Mouse (Mus musculus) midbrain, embryonic 13.5 days (tissue): ENCODE data around the gene Krt75. TPM values are rescaled to one million over a fixed set of nuclear protein-coding genes. Genes with fewer than 3 reads are reported as not detected.
"Not testable (repeated sequence)": the region's sequence is repeated elsewhere in the genome, so short reads cannot be mapped to it uniquely, and the experiment has no call there.

Experiments used
- ATAC-seq: fragments of 200-750 bp; cut with Nextera tagmentation; 2 replicates; pipeline ENCODE4 v1.8.0; 2017; ENCODE audit warnings: mild to moderate bottlenecking, moderate TSS enrichment, moderate library complexity
- H3K27ac ChIP-seq: fragments of 300-500 bp; sonication (generic); 2 replicates; pipeline ENCODE4 v1.5.1; 2015; ENCODE audit warnings: inconsistent platforms, mild to moderate bottlenecking, moderate library complexity
- H3K27me3 ChIP-seq: fragments of 300-500 bp; sonication (generic); 2 replicates; pipeline ENCODE4 v1.6.1; 2015; ENCODE audit warnings: mild to moderate bottlenecking, inconsistent platforms
- H3K36me3 ChIP-seq: fragments of 300-500 bp; sonication (generic); 2 replicates; pipeline ENCODE4 v1.6.1; 2015; ENCODE audit warnings: mild to moderate bottlenecking, inconsistent platforms
- H3K4me1 ChIP-seq: fragments of 300-500 bp; sonication (generic); replicated peaks from 2 replicates; pipeline ENCODE4 v1.6.1; 2015; ENCODE audit warnings: inconsistent platforms
- H3K4me2 ChIP-seq: fragments of 300-500 bp; sonication (generic); replicated peaks from 2 replicates; pipeline ENCODE4 v1.6.1; 2015; ENCODE audit warnings: moderate library complexity, mild to moderate bottlenecking, inconsistent platforms
- H3K4me3 ChIP-seq: fragments of 300-500 bp; sonication (generic); replicated peaks from 2 replicates; pipeline ENCODE4 v1.5.1; 2015; ENCODE audit warnings: mild to moderate bottlenecking, inconsistent platforms
- H3K9ac ChIP-seq: fragments of 300-500 bp; sonication (generic); replicated peaks from 2 replicates; pipeline ENCODE4 v1.6.1; 2015; ENCODE audit warnings: mild to moderate bottlenecking, inconsistent platforms
- H3K9me3 ChIP-seq: fragments of 300-500 bp; sonication (generic); 2 replicates; pipeline ENCODE4 v1.6.1; 2016; ENCODE audit warnings: mild to moderate bottlenecking, inconsistent platforms
- WGBS: fragments of 180-500 bp; shearing (Covaris S2); methylation state at CpG from one replicate; pipeline ENCODE4 v1.1.7; 2015; 5-methylcytosine and 5-hydroxymethylcytosine counted together
- polyA plus RNA-seq: library from polyadenylated mRNA; unstranded; fragments of >200 nt; fragmentation: Nextera tagmentation; extraction: Ambion mirVana; gene quantifications from 2 replicates; pipeline ENCODE4 v1.2.1, GENCODE M21; 2015

The Krt75 gene
- polyA plus RNA-seq, 1 experiment from 2014 or later: 0.11 TPM

DNA sequence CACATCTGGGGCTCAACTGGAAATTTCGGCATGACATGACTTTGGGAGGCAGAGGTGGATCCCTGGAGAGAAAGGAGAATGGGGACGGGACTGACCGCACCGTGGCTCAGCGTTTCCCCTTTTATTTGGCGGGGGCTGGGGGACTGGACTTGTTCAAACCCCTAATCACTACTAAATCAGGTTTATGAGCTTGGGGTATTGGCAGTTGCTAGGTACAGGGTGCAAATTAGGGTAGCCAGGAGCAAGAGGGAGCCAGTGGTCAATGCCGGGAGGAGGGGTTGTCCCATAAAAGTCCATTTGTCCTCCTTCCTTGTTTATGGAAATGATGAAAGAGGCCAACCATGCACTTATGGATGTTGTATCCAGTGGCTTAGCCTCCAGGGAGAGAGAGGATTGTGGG lies 23.1 kb downstream of the Krt75 start, which contains the start of gene Krt82:
Gene Krt82 (minus strand): TSS at position 101 of the 400 bp plus-strand sequence.
- no peaks in the 10 kb centered on the region for H3K9me3 ChIP-seq
- peaks cover 10% of the 10 kb centered on the region for H3K4me1 ChIP-seq
- no peak within 1 kb of the TSS for H3K4me2 ChIP-seq
- peaks cover 11% of the 10 kb centered on the region; the same call in 1 of the 2 replicates for H3K27me3 ChIP-seq
- H3K9ac ChIP-seq: no peak within 1 kb of the TSS
- no peak within 1 kb of the TSS for H3K4me3 ChIP-seq
- 80% methylated on average over 7 of the region's 7 CpGs for WGBS
- ATAC-seq: no peak
- no peak within 1 kb of the TSS for H3K27ac ChIP-seq
- H3K36me3 ChIP-seq: no peaks in the 10 kb centered on the region

DNA sequence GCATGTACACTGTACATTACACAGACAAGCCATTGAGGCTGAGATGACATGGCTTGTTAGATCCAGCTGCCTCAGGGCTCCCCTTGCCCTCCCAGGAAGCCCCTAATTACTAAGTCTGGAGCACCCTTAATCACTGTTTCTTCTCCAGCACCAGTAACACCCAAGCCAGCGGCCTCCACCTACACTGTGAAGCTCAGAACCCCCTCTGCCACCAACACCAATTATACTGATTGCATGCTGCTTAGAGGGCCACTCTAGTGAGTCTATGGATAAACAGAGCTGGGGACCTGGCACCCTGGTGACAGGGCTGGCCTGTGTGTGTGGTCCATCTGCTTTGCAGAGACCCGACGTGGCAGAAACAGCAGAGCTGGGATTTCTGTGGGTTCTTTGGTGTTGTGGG lies 29.2 kb downstream of the Krt75 start:
- WGBS: 62% methylated on average over 3 of the region's 3 CpGs
- no peak overlapping the region for H3K4me3 ChIP-seq
- H3K27ac ChIP-seq: no peak overlapping the region
- no peak overlapping the region for H3K4me2 ChIP-seq
- no peak overlapping the region for H3K9ac ChIP-seq
- no peak for ATAC-seq
- no peaks in the 10 kb centered on the region for H3K4me1 ChIP-seq
- H3K36me3 ChIP-seq: no peaks in the 10 kb centered on the region
- no peaks in the 10 kb centered on the region for H3K9me3 ChIP-seq
- H3K27me3 ChIP-seq: no peaks in the 10 kb centered on the region

DNA sequence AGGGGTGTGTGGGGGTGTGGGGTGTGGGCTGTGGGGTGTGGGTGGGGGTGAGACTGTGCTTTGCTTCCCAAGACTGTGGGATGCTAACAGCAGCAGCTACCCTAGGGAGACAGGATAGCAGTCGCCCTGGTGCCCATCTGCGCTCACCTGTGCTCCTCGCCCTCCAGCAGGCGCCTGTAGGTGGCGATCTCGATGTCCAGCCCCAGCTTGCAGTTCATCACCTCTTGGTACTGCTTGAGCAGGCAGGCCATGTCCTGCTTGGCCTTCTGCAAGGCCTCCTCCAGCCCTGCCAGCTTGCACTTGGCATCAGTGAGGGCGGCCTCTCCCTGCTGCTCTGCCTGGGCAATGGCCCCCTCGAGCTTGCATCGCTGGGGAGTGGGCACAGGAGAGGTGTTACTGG lies 31.2 kb downstream of the Krt75 start:
- no peak for ATAC-seq
- H3K9ac ChIP-seq: no peak overlapping the region
- 68% methylated on average over 9 of the region's 9 CpGs for WGBS
- no peaks in the 10 kb centered on the region for H3K4me1 ChIP-seq
- H3K4me2 ChIP-seq: no peak overlapping the region
- H3K9me3 ChIP-seq: no peaks in the 10 kb centered on the region
- no peak overlapping the region for H3K4me3 ChIP-seq
- no peaks in the 10 kb centered on the region for H3K36me3 ChIP-seq
- no peak overlapping the region for H3K27ac ChIP-seq
- no peaks in the 10 kb centered on the region for H3K27me3 ChIP-seq

DNA sequence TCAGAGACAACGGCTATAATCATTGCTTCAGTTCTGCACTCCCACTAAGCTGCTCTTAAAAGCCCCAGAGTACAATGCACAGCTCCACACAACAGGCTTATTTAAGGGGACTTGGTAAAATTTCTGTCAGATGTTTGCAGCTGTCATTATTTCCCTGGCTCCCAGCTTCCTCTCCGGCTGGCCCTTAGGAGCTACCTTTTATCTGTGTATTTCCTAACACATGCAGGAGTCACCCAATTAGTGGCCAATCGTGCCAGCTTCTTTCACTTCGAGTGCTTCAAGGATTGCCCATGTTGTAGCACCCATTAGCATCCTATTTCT lies 35.2 kb downstream of the Krt75 start:
- H3K36me3 ChIP-seq: no peaks in the 10 kb centered on the region

DNA sequence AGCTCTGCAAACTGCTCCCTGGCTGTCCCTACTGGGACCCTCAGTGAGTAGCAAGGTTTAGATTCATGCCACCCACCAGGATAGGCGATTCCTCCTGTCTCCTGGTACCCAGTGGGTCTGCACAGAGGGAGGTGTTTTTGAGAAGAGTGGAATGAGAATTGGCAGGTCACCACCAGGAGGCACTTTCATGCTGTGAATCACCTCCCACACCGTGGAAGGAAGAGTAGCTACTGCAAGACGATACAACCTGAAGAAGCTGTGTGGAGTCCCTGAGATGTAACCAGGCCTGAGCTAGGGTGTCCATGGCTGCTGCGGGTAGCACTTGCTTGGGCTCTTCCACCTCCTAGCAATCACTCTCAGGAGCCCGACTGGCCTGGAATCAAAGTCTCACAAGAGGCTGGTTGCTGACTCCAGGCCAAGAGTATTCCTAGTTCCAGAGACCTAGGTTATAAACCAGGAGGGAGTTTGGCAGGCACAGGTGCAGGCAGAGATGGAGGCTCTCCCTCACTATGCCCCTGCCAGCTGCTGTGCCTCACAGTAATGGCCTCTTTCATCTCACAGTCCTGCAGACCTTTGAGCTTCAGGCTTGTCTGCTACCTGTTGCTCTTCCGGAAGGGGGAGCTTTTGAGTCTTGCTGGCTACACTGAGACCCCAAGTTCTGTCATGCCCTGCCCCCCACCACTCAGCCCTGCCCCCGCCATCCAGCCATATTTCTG lies 35.7 kb downstream of the Krt75 start:
- Histone ChIP-seq H3K9me3 (no peaks in the 10 kb centered on the region), H3K9ac (no peak overlapping the region), H3K4me3 (no peak overlapping the region), H3K27me3 (no peaks in the 10 kb centered on the region), H3K36me3 (no peaks in the 10 kb centered on the region), H3K4me1 (0 out of 2 replicates have a peak, but pooled peaks cover 5% of the 10 kb centered on the region), H3K27ac (no peak overlapping the region), H3K4me2 (no peak overlapping the region)
- no peak for ATAC-seq
- 49% methylated on average over 7 of the region's 7 CpGs for WGBS

More for the DNA sequence above, 35.2 kb downstream of the Krt75 start:
- Histone ChIP-seq H3K4me3 (no peak overlapping the region), H3K4me1 (0 out of 2 replicates have a peak, but pooled peaks cover 5% of the 10 kb centered on the region), H3K4me2 (no peak overlapping the region), H3K27ac (no peak overlapping the region), H3K9me3 (no peaks in the 10 kb centered on the region), H3K27me3 (no peaks in the 10 kb centered on the region), H3K9ac (no peak overlapping the region)
- no peak for ATAC-seq
- 68% methylated on average over 4 of the region's 4 CpGs for WGBS

DNA sequence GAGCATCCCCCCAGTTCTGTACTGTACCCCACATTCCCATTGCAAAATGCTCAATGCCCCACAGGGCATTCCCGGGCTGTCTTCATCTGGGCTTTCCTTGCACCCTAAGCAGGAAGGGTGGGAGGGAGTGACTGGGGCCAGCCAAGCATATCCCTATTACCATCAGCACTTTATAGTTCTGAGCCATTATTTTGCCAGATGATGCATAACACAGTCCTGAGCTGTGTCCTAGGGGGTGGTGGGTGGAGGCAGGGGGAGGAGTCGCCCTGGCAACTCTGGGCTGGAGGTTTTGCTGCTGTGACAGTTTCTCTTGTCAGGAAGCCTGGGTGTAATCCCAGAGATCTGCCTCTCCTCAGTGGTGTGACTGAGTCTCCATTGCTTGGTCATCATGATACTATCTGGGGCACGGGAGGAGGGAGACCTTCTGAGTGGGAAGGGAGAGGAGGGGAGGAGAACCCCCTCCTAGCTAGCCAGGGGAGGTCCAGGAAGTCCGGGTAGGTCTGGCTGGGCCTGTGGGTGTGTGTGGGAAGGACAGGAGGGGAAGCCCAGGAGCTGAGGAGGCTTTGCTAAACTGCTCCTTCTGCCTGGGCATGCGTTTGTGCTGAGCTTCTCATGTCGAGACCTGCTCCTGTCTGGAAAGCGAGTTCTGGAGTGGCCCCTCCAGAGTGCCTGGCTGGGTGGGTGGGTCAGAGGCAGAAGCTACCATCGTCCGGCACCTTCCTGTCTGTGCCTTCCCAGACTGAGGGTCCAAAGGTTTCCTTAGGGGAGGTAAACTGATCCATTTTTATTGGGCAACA lies 37.5 kb downstream of the Krt75 start:
- Histone ChIP-seq H3K36me3 (no peaks in the 10 kb centered on the region), H3K4me2 (no peak overlapping the region), H3K9ac (no peak overlapping the region), H3K27me3 (no peaks in the 10 kb centered on the region), H3K4me1 (0 out of 2 replicates have a peak, but pooled peaks cover 5% of the 10 kb centered on the region), H3K27ac (no peak overlapping the region), H3K4me3 (no peak overlapping the region), H3K9me3 (no peaks in the 10 kb centered on the region)
- ATAC-seq: no peak
- WGBS: 67% methylated on average over 9 of the region's 9 CpGs

DNA sequence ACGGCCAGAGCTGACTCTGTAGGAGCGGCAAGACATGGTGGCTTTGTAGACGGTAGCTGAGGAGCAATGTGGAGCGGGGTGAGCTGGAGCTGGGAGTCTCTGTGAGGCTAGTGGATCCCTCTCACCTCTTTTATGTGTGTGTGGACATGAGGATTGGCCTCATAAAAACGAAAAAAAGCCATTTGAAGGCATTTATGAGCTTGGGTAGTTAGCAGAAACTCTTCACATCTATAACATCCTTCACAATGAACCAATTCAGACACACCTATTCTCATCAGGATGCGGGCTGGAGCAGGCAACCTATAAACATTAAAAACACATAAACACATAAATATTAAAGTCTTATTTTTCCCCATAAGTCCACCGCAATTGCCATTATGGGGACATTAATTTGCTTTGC lies 41.0 kb downstream of the Krt75 start, which contains the start of gene Krt84:
Gene Krt84 (minus strand): TSS at position 101 of the 400 bp plus-strand sequence.
- Histone ChIP-seq H3K4me2 (no peak within 1 kb of the TSS), H3K4me1 (0 out of 2 replicates have a peak, but pooled peaks cover 5% of the 10 kb centered on the region), H3K9ac (no peak within 1 kb of the TSS), H3K9me3 (no peaks in the 10 kb centered on the region), H3K27me3 (no peaks in the 10 kb centered on the region), H3K36me3 (no peaks in the 10 kb centered on the region), H3K27ac (no peak within 1 kb of the TSS), H3K4me3 (no peak within 1 kb of the TSS)
- ATAC-seq: no peak
- 85% methylated on average over 7 of the region's 7 CpGs for WGBS

DNA sequence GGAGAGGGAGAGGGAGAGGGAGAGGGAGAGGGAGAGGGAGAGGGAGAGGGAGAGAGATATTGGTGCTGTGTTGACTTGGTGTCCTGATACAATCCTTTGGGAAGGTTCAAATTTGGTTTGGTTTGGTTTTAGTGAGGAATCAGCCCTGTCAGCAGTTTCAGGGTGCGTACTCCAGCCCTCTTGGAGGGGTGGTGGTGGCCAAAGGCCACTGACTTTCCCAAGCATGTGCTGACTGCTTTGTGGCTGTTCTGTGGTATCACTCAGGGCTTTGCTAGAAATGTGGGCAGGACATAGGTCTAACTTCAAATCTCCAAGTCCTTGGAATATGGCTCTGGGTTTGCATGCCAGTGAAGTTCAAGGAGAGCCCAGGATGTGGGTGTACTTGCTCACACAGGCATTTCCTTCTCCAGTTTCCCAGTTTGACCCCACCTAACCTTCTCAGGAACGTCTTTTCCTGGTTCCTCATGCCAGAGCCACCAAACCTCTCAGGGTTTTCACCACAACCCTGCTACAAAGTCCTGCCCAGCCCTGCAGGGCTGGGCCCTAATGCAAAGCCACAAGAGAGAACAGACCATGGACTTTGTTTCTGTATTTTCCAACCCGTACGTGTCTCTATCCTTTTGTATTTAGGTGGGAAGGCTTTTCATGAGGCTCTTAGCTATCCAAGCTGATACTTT lies 51.0 kb downstream of the Krt75 start:
- Histone ChIP-seq H3K9me3 (no peaks in the 10 kb centered on the region), H3K4me1 (no peaks in the 10 kb centered on the region), H3K27me3 (0 out of 2 replicates have a peak, but pooled peaks cover 6% of the 10 kb centered on the region), H3K9ac (no peak overlapping the region), H3K4me3 (no peak overlapping the region), H3K4me2 (no peak overlapping the region), H3K27ac (no peak overlapping the region), H3K36me3 (no peaks in the 10 kb centered on the region)
- 83% methylated on average over 4 of the region's 4 CpGs for WGBS
- no peak for ATAC-seq

DNA sequence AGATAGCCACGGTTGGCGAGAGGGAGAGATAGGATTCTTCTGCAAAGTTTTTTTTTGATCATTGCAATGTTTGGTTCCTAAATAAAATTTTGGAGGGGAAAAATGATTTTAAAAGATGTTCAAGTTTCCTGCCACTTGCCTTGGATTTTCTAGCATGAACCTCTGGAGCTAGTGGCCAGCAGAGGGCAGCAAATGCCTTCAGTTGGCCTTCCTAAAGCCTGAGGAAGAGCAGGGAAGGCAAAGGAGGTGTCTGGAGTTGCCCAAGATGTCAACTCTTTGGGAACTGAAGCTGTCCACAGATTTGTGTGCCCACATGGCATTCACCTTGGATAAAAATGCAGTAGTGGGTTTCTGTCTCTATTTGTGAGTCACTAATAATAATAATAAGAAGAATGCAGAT lies 53.9 kb downstream of the Krt75 start:
- H3K4me3 ChIP-seq: no peak overlapping the region
- H3K36me3 ChIP-seq: no peaks in the 10 kb centered on the region
- no peak overlapping the region for H3K27ac ChIP-seq
- 0 out of 2 replicates have a peak, but pooled peaks cover 6% of the 10 kb centered on the region for H3K27me3 ChIP-seq
- WGBS: 8% methylated on average over 2 of the region's 2 CpGs
- no peaks in the 10 kb centered on the region for H3K4me1 ChIP-seq
- no peak overlapping the region for H3K9ac ChIP-seq
- no peaks in the 10 kb centered on the region for H3K9me3 ChIP-seq
- no peak overlapping the region for H3K4me2 ChIP-seq
- no peak for ATAC-seq

DNA sequence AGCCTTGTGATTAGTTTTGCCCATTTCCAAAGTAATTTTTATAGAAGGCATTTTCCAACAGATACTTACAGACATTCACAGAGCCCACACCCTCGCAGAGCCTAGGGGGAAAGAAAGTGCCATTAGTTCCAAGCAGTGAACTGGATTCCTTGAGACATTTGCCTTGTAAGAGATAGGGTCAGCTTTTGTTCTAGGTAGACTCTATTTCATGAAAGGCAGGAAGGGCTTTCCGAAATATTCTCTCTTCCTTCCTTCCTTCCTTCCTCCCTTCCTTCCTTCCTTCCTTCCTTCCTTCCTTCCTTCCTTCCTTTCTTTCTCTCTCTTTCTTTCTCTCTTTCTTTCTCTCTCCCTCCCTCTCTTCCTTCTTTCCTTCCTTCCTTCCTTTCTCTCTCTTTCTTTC lies 56.5 kb downstream of the Krt75 start, which contains the start of gene Gm49425:
Gene Gm49425 (minus strand): TSS at position 101 of the 400 bp plus-strand sequence.
- H3K4me1 ChIP-seq, H3K4me3 ChIP-seq, H3K4me2 ChIP-seq, ATAC-seq, H3K27ac ChIP-seq, H3K9ac ChIP-seq, H3K27me3 ChIP-seq, H3K36me3 ChIP-seq, H3K9me3 ChIP-seq: not testable (repeated sequence)
- WGBS: 78% methylated on average over 2 of the region's 2 CpGs
